Mouse (Mus musculus): Measurements from ENCODE around the gene Svs2. TPM values are rescaled to one million over a fixed set of nuclear protein-coding genes. Genes with fewer than 3 reads are reported as not detected.
"Not testable (repeated sequence)": the region's sequence is repeated elsewhere in the genome, so short reads cannot be mapped to it uniquely, and the experiment has no call there.

Gene Svs2
- polyA plus RNA-seq (2016; fragmentation: Nextera tagmentation; extraction: Ambion mirVana) = not detected in 2 replicates

DNA sequence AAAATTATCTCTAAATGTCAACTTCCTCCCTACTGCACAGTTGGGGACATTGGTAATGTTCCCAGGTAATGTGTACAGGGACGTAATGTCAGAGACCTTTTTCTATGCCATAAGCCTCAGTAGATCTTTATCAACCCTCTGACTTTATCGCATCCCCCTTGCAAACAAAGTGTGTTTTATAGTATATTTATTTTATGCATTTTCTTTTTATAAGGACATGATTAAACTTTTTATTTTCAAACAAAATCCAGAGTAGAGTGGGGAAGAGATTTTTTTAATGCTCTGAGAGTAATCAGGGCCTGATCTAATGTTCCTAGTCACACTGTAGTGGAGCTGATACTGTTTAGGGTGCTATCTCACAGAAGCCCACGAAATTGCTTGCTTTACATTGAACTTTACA is at the start of gene Svs2:
Gene Svs2, minus strand, starts transcription at position 101 of the 400 bp plus-strand sequence.
- no peak within 1 kb of the TSS for H3K4me2 ChIP-seq
- no peak within 1 kb of the TSS for H3K27ac ChIP-seq
- no peaks in the 10 kb centered on the region for H3K36me3 ChIP-seq
- H3K9me3 ChIP-seq = no peaks in the 10 kb centered on the region
- H3K4me1 ChIP-seq (replicated peaks) = no peaks in the 10 kb centered on the region
- H3K27me3 ChIP-seq = no peaks in the 10 kb centered on the region
- no peak for ATAC-seq (ENCODE audit: insufficient number of reproducible peaks, insufficient read depth, low FRiP score, low TSS enrichment, low read depth)
- H3K4me3 ChIP-seq (replicated peaks) = no peak within 1 kb of the TSS
- WGBS = 87% methylated on average over 3 of the region's 3 CpGs
- no peak within 1 kb of the TSS for H3K9ac ChIP-seq (replicated peaks)

GRCm38 (mm10) chr2:164278359-164278758 is 40.1 kb upstream of the Svs2 start, which contains the start of gene Svs4:
TSS of gene Svs4 (minus strand) at chr2:164278459.
- no peak for ATAC-seq (ENCODE audit: insufficient number of reproducible peaks, insufficient read depth, low FRiP score, low TSS enrichment, low read depth)
- 92% methylated on average over 4 of the region's 4 CpGs for WGBS

DNA sequence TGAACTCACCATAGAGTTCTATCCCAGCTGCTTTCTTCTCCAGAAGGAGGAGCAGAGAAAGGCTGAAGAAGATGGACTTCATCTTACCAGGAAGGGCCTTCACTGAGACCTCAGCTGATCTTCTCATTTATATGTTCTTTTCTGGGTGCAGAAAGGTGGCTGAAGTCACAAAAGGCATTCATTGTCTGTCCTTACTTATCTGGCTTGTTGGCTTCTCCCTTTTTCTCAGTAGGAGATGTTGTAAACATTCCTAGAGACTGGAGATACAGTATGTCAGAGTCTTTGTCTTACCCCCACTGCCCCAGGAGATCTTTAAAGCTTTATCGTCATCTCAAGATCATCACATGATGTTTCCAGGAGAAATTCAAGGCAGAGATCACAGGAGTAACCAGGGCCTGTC is 18.3 kb upstream of the Svs2 start, which contains the start of gene Svs3b:
Gene Svs3b, minus strand, starts transcription at position 101 of the 400 bp plus-strand sequence.
- not testable (repeated sequence) for H3K4me3 ChIP-seq (replicated peaks); H3K4me2 ChIP-seq; H3K9me3 ChIP-seq; ATAC-seq (ENCODE audit: insufficient number of reproducible peaks, insufficient read depth, low FRiP score, low TSS enrichment, low read depth); H3K27ac ChIP-seq; H3K9ac ChIP-seq (replicated peaks); H3K36me3 ChIP-seq; H3K4me1 ChIP-seq (replicated peaks)
- H3K27me3 ChIP-seq = peaks cover 18% of the 10 kb centered on the region
- WGBS = 78% methylated on average over 1 of the region's 1 CpGs

More at GRCm38 (mm10) chr2:164278359-164278758, 40.1 kb upstream of the Svs2 start, which contains the start of gene Svs4:
- H3K9me3 ChIP-seq = no peaks in the 10 kb centered on the region
- H3K4me1 ChIP-seq (replicated peaks) = no peaks in the 10 kb centered on the region
- H3K27ac ChIP-seq = no peak within 1 kb of the TSS
- H3K4me3 ChIP-seq (replicated peaks) = no peak within 1 kb of the TSS
- H3K36me3 ChIP-seq = no peaks in the 10 kb centered on the region
- no peak within 1 kb of the TSS for H3K9ac ChIP-seq (replicated peaks)
- H3K27me3 ChIP-seq = no peaks in the 10 kb centered on the region
- no peak within 1 kb of the TSS for H3K4me2 ChIP-seq

- no peak overlapping the region for H3K27ac ChIP-seq
- ATAC-seq (ENCODE audit: insufficient number of reproducible peaks, insufficient read depth, low FRiP score, low TSS enrichment, low read depth) = no peak
- H3K9me3 ChIP-seq = no peaks in the 10 kb centered on the region
- H3K9ac ChIP-seq (replicated peaks) = no peak overlapping the region
- no peak overlapping the region for H3K4me3 ChIP-seq (replicated peaks)
- 87% methylated on average over 8 of the region's 8 CpGs for WGBS
- H3K27me3 ChIP-seq = no peaks in the 10 kb centered on the region
- no peaks in the 10 kb centered on the region for H3K36me3 ChIP-seq
- H3K4me2 ChIP-seq = no peak overlapping the region
- no peaks in the 10 kb centered on the region for H3K4me1 ChIP-seq (replicated peaks)
Observed at GRCm38 (mm10) chr2:164232671-164233070, 5.6 kb downstream of the Svs2 start.

DNA sequence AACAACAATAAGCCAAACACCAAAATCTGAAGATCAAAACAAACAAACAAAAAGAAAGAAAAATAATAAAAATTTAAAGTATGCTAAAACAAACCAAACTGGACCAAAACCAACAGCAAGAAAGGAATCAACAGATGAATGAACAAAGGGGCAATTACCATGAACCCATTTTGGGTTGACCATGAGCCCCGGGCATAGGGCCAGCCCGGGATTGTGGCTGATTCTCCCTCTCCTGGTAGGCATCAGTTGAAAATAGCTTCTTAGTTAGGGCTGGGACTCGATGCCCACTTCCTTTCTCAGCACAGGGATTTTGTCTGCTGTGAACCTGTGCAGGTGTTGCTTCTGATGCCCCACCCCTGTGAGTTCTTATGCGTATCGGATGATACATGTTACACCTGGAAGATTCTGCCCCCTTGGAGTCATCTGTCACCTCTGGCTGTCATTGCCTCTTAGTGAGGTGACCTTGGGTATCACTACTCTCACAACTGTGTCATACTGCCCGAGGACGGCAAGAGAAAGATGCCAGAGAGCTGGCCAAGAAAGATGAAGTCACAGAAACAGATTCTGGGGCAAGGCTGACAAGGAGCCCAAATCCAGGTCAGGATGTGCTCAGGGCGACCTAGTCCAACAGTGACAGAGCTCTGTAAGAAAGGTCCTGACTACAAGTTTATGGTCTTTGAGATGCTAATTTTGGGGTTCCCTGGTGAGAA is 9.8 kb downstream of the Svs2 start:
- H3K36me3 ChIP-seq = no peaks in the 10 kb centered on the region
- 77% methylated on average over 8 of the region's 8 CpGs for WGBS
- H3K9me3 ChIP-seq = no peaks in the 10 kb centered on the region
- H3K9ac ChIP-seq (replicated peaks) = no peak overlapping the region
- ATAC-seq (ENCODE audit: insufficient number of reproducible peaks, insufficient read depth, low FRiP score, low TSS enrichment, low read depth) = no peak
- no peaks in the 10 kb centered on the region for H3K27me3 ChIP-seq
- no peak overlapping the region for H3K4me3 ChIP-seq (replicated peaks)
- no peak overlapping the region for H3K27ac ChIP-seq
- H3K4me2 ChIP-seq = no peak overlapping the region
- H3K4me1 ChIP-seq (replicated peaks) = no peaks in the 10 kb centered on the region

GRCm38 (mm10) chr2:164221522-164221921 is 16.7 kb downstream of the Svs2 start, which contains the start of gene Wfdc15b:
TSS of gene Wfdc15b (minus strand) at chr2:164221660.
- no peaks in the 10 kb centered on the region for H3K9me3 ChIP-seq
- H3K27ac ChIP-seq = no peak within 1 kb of the TSS
- WGBS = 71% methylated on average over 11 of the region's 11 CpGs
- no peaks in the 10 kb centered on the region for H3K36me3 ChIP-seq
- H3K27me3 ChIP-seq = no peaks in the 10 kb centered on the region
- H3K4me2 ChIP-seq = no peak within 1 kb of the TSS
- ATAC-seq (ENCODE audit: insufficient number of reproducible peaks, insufficient read depth, low FRiP score, low TSS enrichment, low read depth) = no peak
- no peak within 1 kb of the TSS for H3K9ac ChIP-seq (replicated peaks)
- no peak within 1 kb of the TSS for H3K4me3 ChIP-seq (replicated peaks)
- no peaks in the 10 kb centered on the region for H3K4me1 ChIP-seq (replicated peaks)

DNA sequence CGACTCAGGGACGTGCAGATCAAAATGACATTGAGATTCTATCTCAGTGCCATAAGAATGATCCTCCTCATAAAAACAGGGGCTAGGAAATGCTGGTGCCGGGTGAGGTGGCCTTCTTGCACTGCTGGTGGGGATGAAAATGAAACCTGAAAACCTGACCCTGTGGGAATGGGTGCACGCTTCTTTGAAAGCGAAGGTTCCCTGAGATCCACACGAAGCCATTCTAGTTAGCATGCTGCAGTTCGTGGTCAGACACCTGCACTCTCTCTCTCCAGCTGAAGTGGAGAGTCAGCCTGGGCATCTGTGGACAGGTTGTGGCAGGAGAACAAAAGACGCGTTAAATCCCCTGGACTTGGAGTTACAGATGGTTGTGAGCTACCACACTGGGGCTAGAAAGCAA is 19.0 kb downstream of the Svs2 start:
- H3K4me1 ChIP-seq (replicated peaks) = no peaks in the 10 kb centered on the region
- H3K9ac ChIP-seq (replicated peaks) = no peak overlapping the region
- no peak for ATAC-seq (ENCODE audit: insufficient number of reproducible peaks, insufficient read depth, low FRiP score, low TSS enrichment, low read depth)
- H3K4me3 ChIP-seq (replicated peaks) = no peak overlapping the region
- no peaks in the 10 kb centered on the region for H3K27me3 ChIP-seq
- no peaks in the 10 kb centered on the region for H3K9me3 ChIP-seq
- WGBS = 87% methylated on average over 9 of the region's 9 CpGs
- no peak overlapping the region for H3K4me2 ChIP-seq
- H3K36me3 ChIP-seq = no peaks in the 10 kb centered on the region
- H3K27ac ChIP-seq = no peak overlapping the region

DNA sequence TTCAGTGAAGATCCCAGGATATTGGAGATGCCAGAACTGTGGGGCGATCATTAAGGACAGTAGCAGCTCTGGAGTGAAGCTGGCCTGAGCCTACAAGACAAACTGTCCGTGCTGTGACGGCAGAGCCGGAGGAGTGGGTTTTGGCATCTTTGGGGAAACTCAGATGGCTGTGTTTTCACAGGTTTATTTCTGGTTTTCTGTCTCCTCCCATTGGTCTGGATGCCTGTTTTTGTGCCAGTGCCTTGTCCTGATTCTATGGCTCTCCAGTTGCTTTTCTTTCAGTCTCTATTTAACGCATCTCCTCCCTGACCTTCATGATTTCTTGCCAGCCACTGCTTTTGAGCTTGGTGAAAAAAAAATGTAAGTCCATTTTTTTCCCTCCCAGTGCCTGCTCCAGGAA is 25.6 kb downstream of the Svs2 start:
- no peaks in the 10 kb centered on the region for H3K36me3 ChIP-seq
- 91% methylated on average over 5 of the region's 5 CpGs for WGBS
- no peak overlapping the region for H3K27ac ChIP-seq
- H3K27me3 ChIP-seq = no peaks in the 10 kb centered on the region
- no peaks in the 10 kb centered on the region for H3K9me3 ChIP-seq
- H3K4me3 ChIP-seq (replicated peaks) = no peak overlapping the region
- no peak overlapping the region for H3K9ac ChIP-seq (replicated peaks)
- H3K4me1 ChIP-seq (replicated peaks) = no peaks in the 10 kb centered on the region
- no peak overlapping the region for H3K4me2 ChIP-seq
- no peak for ATAC-seq (ENCODE audit: insufficient number of reproducible peaks, insufficient read depth, low FRiP score, low TSS enrichment, low read depth)

DNA sequence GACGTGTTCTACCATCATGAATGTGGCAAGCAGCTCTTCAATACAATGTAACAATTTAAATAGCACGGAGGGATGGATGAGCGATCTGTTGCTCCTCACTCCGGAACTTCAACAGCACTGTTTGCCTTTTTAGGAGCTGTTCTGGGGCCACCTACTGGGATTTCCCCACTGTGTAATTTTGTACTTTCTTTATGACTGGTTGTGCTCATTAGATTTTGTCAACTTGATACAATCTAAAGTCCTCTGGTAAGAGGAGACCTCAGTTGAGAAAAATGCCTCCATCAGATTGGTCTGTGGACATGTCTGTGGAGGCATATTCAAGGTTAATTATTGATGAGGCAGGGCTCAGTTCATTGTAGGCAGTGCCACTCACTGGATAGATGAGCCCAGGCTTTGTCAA is 27.4 kb downstream of the Svs2 start:
- WGBS = 89% methylated on average over 4 of the region's 4 CpGs
- Histone ChIP-seq H3K9me3 (no peaks in the 10 kb centered on the region), H3K4me2 (no peak overlapping the region), H3K4me3 (replicated peaks) (no peak overlapping the region), H3K27ac (no peak overlapping the region), H3K36me3 (no peaks in the 10 kb centered on the region), H3K9ac (replicated peaks) (no peak overlapping the region), H3K4me1 (replicated peaks) (no peaks in the 10 kb centered on the region), H3K27me3 (no peaks in the 10 kb centered on the region)
- ATAC-seq (ENCODE audit: insufficient number of reproducible peaks, insufficient read depth, low FRiP score, low TSS enrichment, low read depth) = no peak

- WGBS = 80% methylated on average over 4 of the region's 4 CpGs
- H3K4me3 ChIP-seq (replicated peaks) = no peak overlapping the region
- no peaks in the 10 kb centered on the region for H3K27me3 ChIP-seq
- H3K9me3 ChIP-seq = no peaks in the 10 kb centered on the region
- no peaks in the 10 kb centered on the region for H3K36me3 ChIP-seq
- no peaks in the 10 kb centered on the region for H3K4me1 ChIP-seq (replicated peaks)
- no peak overlapping the region for H3K4me2 ChIP-seq
- no peak overlapping the region for H3K27ac ChIP-seq
- ATAC-seq (ENCODE audit: insufficient number of reproducible peaks, insufficient read depth, low FRiP score, low TSS enrichment, low read depth) = no peak
- no peak overlapping the region for H3K9ac ChIP-seq (replicated peaks)
Observed at GRCm38 (mm10) chr2:164206676-164207075, 31.6 kb downstream of the Svs2 start.

DNA sequence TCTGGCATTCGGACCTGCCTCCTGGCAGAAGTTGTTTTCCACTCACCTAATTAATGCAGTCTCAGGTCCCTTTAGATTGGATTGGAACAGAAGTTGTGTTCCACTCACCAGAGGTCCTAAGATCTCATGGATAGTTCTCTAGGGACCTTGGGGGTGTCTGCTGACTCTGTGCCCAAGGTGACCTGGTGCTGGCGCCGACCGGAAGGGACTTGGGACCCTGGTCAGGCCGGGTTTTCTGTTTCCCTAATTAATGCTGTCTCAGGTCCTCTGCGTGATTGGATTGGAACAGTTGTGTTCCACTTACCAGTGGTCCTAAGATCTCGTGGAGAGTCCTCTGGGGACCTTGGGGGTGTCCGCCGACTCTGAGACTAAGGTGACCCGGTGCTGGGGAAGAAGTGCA is 32.3 kb downstream of the Svs2 start:
- not testable (repeated sequence) for H3K27ac ChIP-seq; H3K9me3 ChIP-seq; H3K36me3 ChIP-seq; H3K4me2 ChIP-seq; H3K27me3 ChIP-seq; H3K9ac ChIP-seq (replicated peaks); ATAC-seq (ENCODE audit: insufficient number of reproducible peaks, insufficient read depth, low FRiP score, low TSS enrichment, low read depth); H3K4me3 ChIP-seq (replicated peaks); H3K4me1 ChIP-seq (replicated peaks)
- WGBS = 90% methylated on average over 10 of the region's 10 CpGs

All from limb, embryonic 12.5 days (tissue).